Mouse (Mus musculus) frontal cortex, postnatal 36 days (tissue): ENCODE measurements at regions not wholly inside any gene's neighbourhood (a gene's known extent, or its start where the extent isn't known, plus 50 kb on each side); places are given as distances from the start of the nearest gene placed in this dataset.
"Not testable (repeated sequence)": the region's sequence is repeated elsewhere in the genome, so short reads cannot be mapped to it uniquely, and the experiment has no call there.

Experiments used
- DNase-seq, 2 experiments: peaks; one replicate each; pipeline ENCODE4 v3.0.0; 2022; ENCODE audit warnings: low spot score in 2 of 2

DNA sequence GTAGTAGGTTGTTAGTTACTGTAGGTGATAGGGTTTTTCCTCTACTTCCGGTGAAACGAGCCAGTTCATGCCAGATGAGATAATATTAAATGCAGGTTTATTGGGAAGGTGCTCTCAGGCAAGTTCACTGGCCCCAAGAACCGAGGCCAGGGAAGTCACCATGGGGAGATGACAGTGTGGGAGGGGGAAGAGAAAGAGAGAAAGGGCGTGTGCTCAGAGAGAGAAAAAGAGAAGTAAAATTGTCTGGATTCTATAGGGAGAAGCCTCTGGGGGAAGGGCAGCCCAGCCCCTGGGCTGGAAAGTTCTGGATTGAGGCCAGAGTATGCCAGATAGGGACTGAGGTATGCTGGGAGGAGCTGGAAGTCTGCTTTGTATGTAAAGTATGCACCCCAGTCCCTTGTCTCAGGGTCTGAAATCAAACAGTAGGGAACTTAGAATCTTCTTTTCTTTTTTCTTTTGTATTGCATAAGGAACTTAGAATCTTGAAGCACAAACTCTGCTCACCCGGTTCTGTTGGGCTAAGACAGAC lies 292.9 kb upstream of the Arglu1 start:
- no peak for DNase-seq

- no peak for DNase-seq
Measured at GRCm38 (mm10) chr8:8978969-8979368, 288.6 kb upstream of the Arglu1 start.

- no peak for DNase-seq
Measured at GRCm38 (mm10) chr8:8973769-8974168, 283.4 kb upstream of the Arglu1 start.

- no peak for DNase-seq
Measured at GRCm38 (mm10) chr8:8973334-8973733, 283.0 kb upstream of the Arglu1 start.

DNA sequence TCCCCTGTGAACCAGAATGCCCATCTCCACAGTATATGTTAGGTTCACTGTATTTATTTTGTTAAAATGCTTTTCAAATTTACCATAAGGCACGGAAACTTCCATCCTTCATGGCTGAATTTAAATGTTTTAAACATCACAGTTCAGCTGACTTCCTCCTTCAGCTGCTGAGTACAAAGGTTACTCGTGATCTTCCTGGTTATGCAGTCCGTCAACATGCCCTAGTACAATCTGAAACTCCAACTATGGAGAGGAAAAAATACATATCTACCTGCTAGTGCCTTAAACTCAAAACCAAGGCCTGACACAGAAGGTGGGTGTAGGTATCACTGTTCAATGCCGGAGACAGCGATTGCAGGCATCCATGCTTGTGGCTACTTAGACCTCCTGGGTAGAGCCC lies 280.5 kb upstream of the Arglu1 start:
- DNase-seq = no peak

DNA sequence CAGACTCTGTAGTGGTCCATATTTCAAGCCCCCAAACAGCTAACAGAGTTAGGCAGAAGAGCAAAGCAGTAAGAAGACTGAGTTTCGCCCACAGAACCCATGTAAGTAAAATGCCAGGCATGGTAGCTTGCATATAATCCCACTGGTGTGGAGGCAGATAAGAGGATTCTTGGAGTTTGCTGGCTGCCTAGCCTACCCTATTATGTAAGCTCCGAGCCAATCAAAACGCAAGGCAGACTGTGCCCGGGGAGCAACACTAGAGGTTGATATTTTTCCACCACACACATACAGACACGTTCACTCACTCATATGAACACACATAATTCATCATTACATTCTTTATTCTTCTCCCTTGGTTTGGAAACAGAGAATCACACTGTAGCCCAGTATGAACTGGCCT lies 280.0 kb upstream of the Arglu1 start:
- DNase-seq = no peak

DNA sequence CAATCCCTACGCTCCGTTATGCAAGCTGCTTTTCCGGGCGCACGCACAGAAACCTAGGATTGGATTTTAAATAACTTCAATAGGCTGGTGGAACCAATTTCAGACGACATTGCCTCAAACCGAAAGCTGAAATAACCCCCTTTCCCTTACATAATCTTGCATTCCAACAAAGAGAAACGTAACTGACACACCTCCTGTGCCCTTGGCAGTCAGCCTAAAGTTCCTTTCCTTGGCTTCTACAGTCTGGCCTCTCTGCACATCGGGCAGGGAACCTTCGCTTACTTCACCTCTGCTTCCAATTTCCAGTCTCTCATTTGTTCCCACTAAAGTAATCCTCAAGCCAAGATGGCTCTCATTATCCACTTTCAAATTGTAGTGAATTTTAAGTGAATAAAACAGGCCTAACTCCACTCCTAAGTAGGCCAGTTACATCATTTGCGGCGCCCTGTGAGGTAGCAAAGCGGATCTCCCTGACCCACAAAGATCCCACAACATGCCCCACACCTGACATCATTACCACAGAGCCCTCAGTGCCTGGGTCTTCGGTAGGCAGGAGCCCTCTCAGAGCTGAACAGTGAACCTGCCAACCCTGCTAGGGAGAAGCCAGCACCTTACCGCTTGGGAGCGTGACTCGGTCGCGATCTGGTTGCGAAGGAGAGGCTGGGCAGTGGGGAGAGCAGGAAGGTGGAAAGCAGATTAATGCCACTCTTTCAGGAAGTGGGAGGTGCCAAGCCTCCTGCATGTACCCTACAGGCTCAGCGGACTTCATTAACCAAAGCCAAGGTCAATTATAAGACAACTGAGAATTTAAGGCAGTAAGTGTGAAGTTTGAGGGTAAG lies 279.0 kb upstream of the Arglu1 start:
- no peak for DNase-seq

- no peak for DNase-seq
Measured at GRCm38 (mm10) chr8:8966658-8967048, 276.3 kb upstream of the Arglu1 start.

- DNase-seq = no peak
Measured at GRCm38 (mm10) chr8:8965983-8966657, 275.8 kb upstream of the Arglu1 start.

- no peak for DNase-seq
Measured at GRCm38 (mm10) chr8:8960221-8960620, 269.9 kb upstream of the Arglu1 start.

DNA sequence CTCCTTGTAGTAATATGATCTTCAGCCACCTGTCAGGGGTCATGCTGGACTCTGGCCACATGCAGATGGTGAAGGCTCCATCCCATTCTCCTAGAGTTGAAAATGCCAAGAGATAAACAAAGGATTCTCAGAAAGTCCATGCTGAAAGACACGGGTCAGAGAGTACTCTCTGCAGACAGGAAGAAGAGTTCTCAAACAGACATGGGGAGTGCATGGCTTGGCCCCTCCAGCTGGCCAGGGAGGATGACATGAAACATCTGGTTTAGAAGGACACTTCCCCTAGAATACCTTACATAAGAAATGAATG lies 269.4 kb upstream of the Arglu1 start:
- no peak for DNase-seq

DNA sequence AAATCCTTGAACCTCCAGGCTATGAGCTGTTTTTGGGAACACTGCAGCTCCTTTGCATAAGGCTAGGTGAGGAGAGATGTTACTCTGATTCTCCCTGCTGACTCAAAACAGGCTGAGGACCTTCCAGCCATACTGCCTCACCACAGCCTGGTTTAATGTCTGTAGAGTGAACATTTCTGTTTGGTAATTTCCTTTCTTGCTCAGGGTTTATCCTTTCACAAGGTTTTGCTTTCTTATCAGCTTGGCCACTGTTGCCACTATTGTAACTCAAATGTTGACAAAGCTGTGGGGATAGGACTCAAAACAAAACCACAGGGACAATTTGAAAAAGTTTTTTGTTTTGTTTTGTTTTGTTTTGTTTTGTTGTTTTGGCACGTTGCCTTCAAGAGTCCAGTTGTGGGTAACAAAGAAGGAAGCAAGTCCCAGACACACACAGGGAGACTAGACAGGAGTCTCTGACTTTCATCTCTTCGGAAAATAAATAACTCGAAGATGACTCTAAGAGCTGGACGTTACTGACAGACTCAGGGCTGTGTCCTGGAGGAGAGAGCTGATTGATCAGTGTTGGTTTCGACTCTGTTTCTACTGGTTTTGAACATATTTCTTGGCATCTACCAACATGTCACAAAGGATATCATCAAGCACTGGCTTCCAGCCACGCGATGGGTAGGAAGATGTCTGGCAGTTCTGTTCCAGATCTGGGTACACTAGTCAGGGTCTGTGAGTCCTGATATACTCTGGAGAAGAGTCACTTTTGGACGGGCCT lies 268.9 kb upstream of the Arglu1 start:
- DNase-seq = no peak

DNA sequence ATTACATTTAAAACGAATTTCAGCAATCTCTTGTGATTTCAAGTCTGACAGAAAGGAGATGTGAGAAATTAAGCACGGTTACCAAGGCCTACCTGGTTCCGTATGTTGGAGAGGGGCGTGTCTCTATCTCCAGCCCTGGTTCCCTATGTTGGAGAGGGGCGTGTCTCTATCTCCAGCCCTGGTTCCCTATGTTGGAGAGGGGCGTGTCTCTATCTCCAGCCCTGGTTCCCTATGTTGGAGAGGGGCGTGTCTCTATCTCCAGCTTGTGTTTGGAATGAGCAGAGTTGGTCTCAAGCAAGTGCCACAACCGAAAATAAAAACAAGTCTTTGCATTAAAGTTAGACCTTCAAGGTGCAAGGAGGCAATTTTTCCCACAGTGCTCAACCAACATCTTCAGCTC lies 267.8 kb upstream of the Arglu1 start:
- not testable (repeated sequence) for DNase-seq

- DNase-seq = no peak
Measured at GRCm38 (mm10) chr8:8952212-8952611, 261.9 kb upstream of the Arglu1 start.

- DNase-seq = no peak
Measured at GRCm38 (mm10) chr8:8951186-8951585, 260.9 kb upstream of the Arglu1 start.

DNA sequence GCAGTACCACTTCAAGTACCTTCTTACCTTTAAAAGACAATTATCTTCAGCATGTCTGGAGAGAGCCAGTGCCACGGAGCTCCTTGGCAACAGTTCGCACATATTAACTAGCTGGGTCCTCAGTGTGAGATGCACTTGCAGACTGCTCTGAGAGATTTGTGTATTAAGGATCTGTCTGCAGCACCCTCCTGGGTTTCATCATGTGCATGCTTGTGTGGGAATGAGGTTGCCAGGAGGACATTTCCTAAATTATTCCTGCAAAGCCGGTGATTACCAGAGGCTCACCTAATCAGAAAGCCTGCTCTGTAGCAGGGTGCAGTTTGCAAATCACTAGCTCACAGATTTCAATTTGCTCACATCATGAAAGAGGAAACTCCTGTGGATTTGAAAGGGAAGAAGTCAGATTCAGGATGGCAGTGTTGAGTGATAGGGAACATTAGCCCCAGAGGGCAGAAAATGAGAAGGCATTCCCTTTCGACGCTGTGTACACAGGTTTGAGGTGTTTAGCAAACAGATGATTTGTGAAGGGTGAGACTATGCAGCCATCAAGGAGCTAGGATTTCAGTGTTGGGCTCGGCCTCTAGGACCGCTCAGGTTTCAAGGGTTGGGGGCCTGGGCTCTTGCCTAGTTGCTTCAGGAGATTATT lies 257.3 kb upstream of the Arglu1 start:
- no peak for DNase-seq

- DNase-seq = no peak
Measured at GRCm38 (mm10) chr8:8942991-8943390, 252.7 kb upstream of the Arglu1 start.

- no peak for DNase-seq
Measured at GRCm38 (mm10) chr8:8940899-8941298, 250.6 kb upstream of the Arglu1 start.

DNA sequence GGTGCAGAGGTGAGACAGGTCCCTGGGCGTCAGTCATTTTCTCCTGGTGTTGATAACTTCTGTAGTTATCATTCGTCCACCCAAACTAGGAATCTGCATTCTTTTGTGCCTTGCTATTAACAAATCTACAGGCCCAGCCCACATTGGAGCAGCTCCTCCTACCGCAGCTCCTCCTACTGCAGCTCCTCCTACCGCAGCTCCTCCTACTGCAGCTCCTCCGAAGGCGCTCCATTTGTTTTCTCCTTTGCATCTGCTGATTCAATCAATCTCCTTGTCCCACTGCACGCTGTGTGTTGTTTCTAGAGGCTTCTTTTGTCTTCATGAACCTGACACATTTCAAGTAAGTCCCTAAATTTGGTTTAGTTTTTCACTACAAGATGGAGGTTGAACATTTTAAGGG lies 248.2 kb upstream of the Arglu1 start:
- no peak for DNase-seq

DNA sequence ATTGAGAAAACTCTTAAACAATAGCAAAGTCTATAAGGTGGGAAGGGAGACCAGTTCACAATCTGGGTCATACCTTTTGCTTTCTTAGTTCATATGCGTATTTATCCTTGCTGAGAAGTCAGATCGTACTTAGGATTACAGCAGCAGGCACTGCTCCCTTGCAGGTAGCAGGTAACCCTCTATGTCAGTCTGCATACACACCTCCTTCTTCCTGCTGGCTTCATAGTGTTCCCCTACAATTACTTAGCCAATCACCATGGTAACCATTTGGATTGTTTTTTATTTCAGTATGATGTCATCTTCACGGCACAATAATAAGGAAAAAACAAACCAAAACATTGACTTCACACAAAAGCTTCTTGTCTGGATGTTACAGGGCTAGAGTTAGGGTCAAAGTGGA lies 242.1 kb upstream of the Arglu1 start:
- DNase-seq = no peak

DNA sequence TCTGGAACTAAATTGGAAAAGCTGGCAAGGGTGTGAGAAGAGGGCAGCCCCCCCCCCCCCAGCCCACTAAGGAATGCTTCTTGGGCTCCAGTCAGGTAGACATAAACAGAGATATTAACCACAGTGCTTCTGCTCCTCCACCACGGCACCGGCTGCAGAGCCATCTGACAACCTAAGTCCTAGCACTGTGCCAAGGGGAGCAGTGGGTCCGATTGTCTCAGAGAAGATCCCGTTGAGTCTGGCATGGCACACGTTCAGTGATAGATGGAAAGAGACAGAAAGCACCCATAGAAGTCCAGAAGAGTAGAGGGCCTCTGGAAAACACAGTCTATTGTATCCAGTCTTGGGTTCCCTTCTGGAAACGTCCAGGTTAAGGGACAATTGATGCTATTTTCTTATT lies 241.4 kb upstream of the Arglu1 start:
- no peak for DNase-seq
